Mouse (Mus musculus) adrenal gland, postnatal 4 days (tissue): ENCODE measurements at regions not wholly inside any gene's neighbourhood (a gene's known extent, or its start where the extent isn't known, plus 50 kb on each side); places are given as distances from the start of the nearest gene placed in this dataset.

Source experiments
- DNase-seq, 2 experiments: peaks; one replicate each; pipeline ENCODE4 v3.0.0; 2021 to 2022; ENCODE audit warnings: low spot score in 2 of 2, mixed read lengths in 2 of 2

GRCm38 (mm10) chr1:135665484-135665883 is 54.4 kb upstream of the Csrp1 start:
- DNase-seq, result no peak

GRCm38 (mm10) chr1:135668331-135668730 is 51.5 kb upstream of the Csrp1 start:
- DNase-seq, result no peak

GRCm38 (mm10) chr1:135668951-135669350 is 50.9 kb upstream of the Csrp1 start:
- DNase-seq, result no peak

GRCm38 (mm10) chr1:135669803-135670202 is 50.1 kb upstream of the Csrp1 start:
- DNase-seq, result peak in 1 of 2 experiments; percentile 41
